Mouse (Mus musculus) heart, adult 9 months (tissue): ENCODE data around the gene Thoc6.

Source experiments
- DNase-seq, 2 experiments: peaks; one replicate each; pipeline ENCODE4 v3.0.0; 2022; ENCODE audit warnings: low spot score in 2 of 2

The Thoc6 gene

GRCm38 (mm10) chr17:23631241-23631640 is 42.4 kb downstream of the Thoc6 start:
- no peak for DNase-seq

DNA sequence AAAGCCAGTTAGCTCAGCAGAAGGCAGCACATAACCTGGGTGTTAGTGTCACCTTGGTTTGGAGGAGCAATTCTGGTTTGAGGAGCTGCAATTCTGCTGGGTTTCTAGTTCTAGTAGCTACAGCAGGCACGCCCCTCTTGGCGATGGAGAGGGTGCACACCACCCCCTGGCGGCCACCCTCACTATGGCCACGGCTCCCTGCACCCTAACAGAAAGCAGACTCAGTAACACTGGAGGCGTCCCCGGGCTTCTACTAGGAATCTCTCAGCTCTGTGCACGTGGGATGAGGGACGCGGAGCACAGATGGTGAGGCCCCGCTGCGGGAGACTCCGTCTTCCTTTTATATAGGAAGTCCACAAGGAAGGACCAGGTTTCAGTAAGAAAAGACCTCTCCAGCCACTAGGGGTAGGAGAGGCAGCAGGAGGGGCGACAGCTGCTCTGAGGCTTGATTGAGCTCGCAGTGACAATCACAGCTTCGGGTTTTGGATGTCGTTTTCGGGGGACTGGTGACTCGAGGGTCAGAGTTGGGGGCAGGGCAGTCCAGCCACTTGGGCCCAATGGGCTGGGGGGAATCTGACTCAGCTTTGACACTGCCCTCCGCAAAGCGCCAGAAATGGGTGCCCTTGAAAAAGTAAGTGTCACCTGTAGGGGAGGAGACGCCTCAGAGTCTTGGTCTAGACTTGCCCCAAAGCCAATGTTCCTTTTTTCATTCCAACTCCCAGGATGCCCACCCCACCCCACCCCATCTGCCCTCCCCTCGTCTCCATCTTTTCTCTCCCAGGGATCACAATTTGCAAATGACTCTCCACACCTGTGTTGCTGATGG is 43.3 kb downstream of the Thoc6 start:
- DNase-seq: peak; percentile 40 to 58

DNA sequence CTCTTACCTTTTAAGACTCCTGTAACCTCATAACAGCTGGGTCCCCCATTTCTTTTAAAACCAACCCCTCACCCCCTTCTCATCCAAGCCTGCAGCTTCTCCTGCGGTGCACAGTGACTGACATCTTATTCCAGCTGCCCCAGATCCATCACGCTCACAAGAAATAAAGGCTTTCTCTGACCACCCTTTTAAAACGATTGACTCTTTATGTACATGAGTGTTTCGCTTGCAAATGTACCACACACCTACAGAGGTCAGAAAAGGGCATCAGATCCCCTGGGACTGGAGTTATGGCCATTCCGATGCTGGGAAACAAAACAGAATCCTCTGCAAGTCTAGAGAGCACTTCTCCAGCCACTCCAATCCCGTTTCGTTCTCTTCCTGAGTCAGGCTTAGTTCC is 45.9 kb downstream of the Thoc6 start:
- no peak for DNase-seq

GRCm38 (mm10) chr17:23620351-23620750 is 53.3 kb downstream of the Thoc6 start:
- DNase-seq: no peak
